Mouse (Mus musculus) C2C12 (cell line): ENCODE measurements around the gene Nudt14. TPM values are rescaled to one million over a fixed set of nuclear protein-coding genes. Genes with fewer than 3 reads are reported as not detected.

Source experiments
- H3K27me3 ChIP-seq: one replicate; pipeline ENCODE4 v1.6.1; 2011; ENCODE audit not compliant: control insufficient read depth, insufficient read depth, insufficient read length
- H3K36me3 ChIP-seq: one replicate; pipeline ENCODE4 v1.6.1; 2011; ENCODE audit not compliant: control insufficient read depth, insufficient read depth
- H3K4me3 ChIP-seq: one replicate; pipeline ENCODE4 v1.5.1; 2011; ENCODE audit warnings: mild to moderate bottlenecking, control low read depth; ENCODE audit not compliant: poor library complexity, insufficient read depth, severe bottlenecking
- H3K79me2 ChIP-seq: one replicate; pipeline ENCODE4 v1.6.1; 2011; ENCODE audit not compliant: control insufficient read depth, insufficient read depth
- H3K79me3 ChIP-seq: one replicate; pipeline ENCODE4 v1.6.1; 2011; ENCODE audit warnings: low read depth, control low read depth
- H3ac ChIP-seq: one replicate; pipeline ENCODE3; 2011; ENCODE audit warnings: low read depth; ENCODE audit not compliant: control insufficient read depth, insufficient read length
- CEBPB ChIP-seq: IDR thresholded peaks from one replicate; pipeline ENCODE4 v1.6.1; 2011; ENCODE audit warnings: low read depth, mild to moderate bottlenecking, control low read depth, moderate library complexity
- CTCF ChIP-seq: IDR thresholded peaks from one replicate; pipeline ENCODE4 v1.5.1; 2011; ENCODE audit not compliant: control insufficient read depth, insufficient read depth, insufficient read length
- FOSL1 ChIP-seq: IDR thresholded peaks from one replicate; pipeline ENCODE4 v1.8.0; 2011; ENCODE audit warnings: mild to moderate bottlenecking, low read length; ENCODE audit not compliant: poor library complexity, insufficient read depth, severe bottlenecking
- MAX ChIP-seq: IDR thresholded peaks from one replicate; pipeline ENCODE4 v1.6.1; 2011; ENCODE audit warnings: mild to moderate bottlenecking, control low read depth
- MYOD1 ChIP-seq: IDR thresholded peaks from one replicate; pipeline ENCODE4 v1.6.1; 2011; ENCODE audit warnings: low read depth; ENCODE audit not compliant: control insufficient read depth, insufficient read length
- MYOG ChIP-seq: IDR thresholded peaks from one replicate; pipeline ENCODE4 v1.6.1; 2011; ENCODE audit not compliant: control insufficient read depth, insufficient read length; ENCODE audit errors: extremely low read depth
- USF1 ChIP-seq: IDR thresholded peaks from one replicate; pipeline ENCODE4 v1.6.1; 2011; ENCODE audit warnings: low read depth, mild to moderate bottlenecking, control low read depth, moderate library complexity
- polyA plus RNA-seq: library from polyadenylated mRNA; unstranded; fragments of >200 nt; fragmentation: generic; extraction: Trizol; gene quantifications from one replicate; pipeline ENCODE4 v1.2.1, GENCODE M21; 2012; ENCODE audit warnings: missing spikeins

The Nudt14 gene
- polyA plus RNA-seq, 1 experiment: 77.7 TPM

- H3K79me2 ChIP-seq: peaks cover 9% of the 10 kb centered on the region
- no peaks in the 10 kb centered on the region for H3K79me3 ChIP-seq
- no peaks in the 10 kb centered on the region for H3K27me3 ChIP-seq
- H3K36me3 ChIP-seq: peaks cover 47% of the 10 kb centered on the region
- no peak for TF ChIP-seq FOSL1
- no peak for TF ChIP-seq MYOG
- TF ChIP-seq CTCF: no peak
- TF ChIP-seq MYOD1: no peak
- no peak overlapping the region for H3K4me3 ChIP-seq
- H3ac ChIP-seq: no peak overlapping the region
Observed at GRCm38 (mm10) chr12:112915587-112915986, 26.3 kb downstream of the Nudt14 start.

GRCm38 (mm10) chr12:112914527-112914926 lies 27.4 kb downstream of the Nudt14 start:
- no peak for TF ChIP-seq MYOD1
- TF ChIP-seq CTCF: no peak
- TF ChIP-seq MYOG: no peak
- TF ChIP-seq MAX: no peak
- no peak for TF ChIP-seq CEBPB
- no peak for TF ChIP-seq USF1
- TF ChIP-seq FOSL1: no peak
- no peaks in the 10 kb centered on the region for H3K79me2 ChIP-seq
- H3K4me3 ChIP-seq: no peak overlapping the region
- H3K36me3 ChIP-seq: peaks cover 53% of the 10 kb centered on the region
- H3K27me3 ChIP-seq: no peaks in the 10 kb centered on the region
- H3K79me3 ChIP-seq: no peaks in the 10 kb centered on the region
- no peak overlapping the region for H3ac ChIP-seq

GRCm38 (mm10) chr12:112912951-112913745 lies 28.8 kb downstream of the Nudt14 start:
- no peaks in the 10 kb centered on the region for H3K79me3 ChIP-seq
- H3K4me3 ChIP-seq: no peak overlapping the region
- TF ChIP-seq MAX (no peak), MYOD1 (no peak), MYOG (no peak), FOSL1 (no peak), CEBPB (no peak), CTCF (no peak)
- no peaks in the 10 kb centered on the region for H3K27me3 ChIP-seq
- no peaks in the 10 kb centered on the region for H3K79me2 ChIP-seq
- no peak overlapping the region for H3ac ChIP-seq
- peaks cover 65% of the 10 kb centered on the region for H3K36me3 ChIP-seq

GRCm38 (mm10) chr12:112911701-112912100 lies 30.2 kb downstream of the Nudt14 start:
- Histone ChIP-seq H3K36me3 (peaks cover 64% of the 10 kb centered on the region), H3K79me2 (no peaks in the 10 kb centered on the region), H3K79me3 (no peaks in the 10 kb centered on the region), H3K27me3 (no peaks in the 10 kb centered on the region), H3K4me3 (no peak overlapping the region), H3ac (no peak overlapping the region)
- TF ChIP-seq CEBPB: no peak
- no peak for TF ChIP-seq MYOD1
- no peak for TF ChIP-seq MAX
- no peak for TF ChIP-seq CTCF
- TF ChIP-seq MYOG: no peak
- TF ChIP-seq USF1: no peak
- no peak for TF ChIP-seq FOSL1

GRCm38 (mm10) chr12:112908991-112909390 lies 32.9 kb downstream of the Nudt14 start:
- no peak for TF ChIP-seq USF1
- no peak for TF ChIP-seq MYOD1
- no peak for TF ChIP-seq MAX
- TF ChIP-seq CEBPB: no peak
- TF ChIP-seq CTCF: no peak
- peaks cover 57% of the 10 kb centered on the region for H3K36me3 ChIP-seq
- H3K79me2 ChIP-seq: no peaks in the 10 kb centered on the region
- no peak overlapping the region for H3ac ChIP-seq
- H3K79me3 ChIP-seq: no peaks in the 10 kb centered on the region
- no peak overlapping the region for H3K4me3 ChIP-seq
- H3K27me3 ChIP-seq: no peaks in the 10 kb centered on the region

GRCm38 (mm10) chr12:112905001-112905400 lies 36.9 kb downstream of the Nudt14 start:
- Histone ChIP-seq H3K36me3 (peaks cover 28% of the 10 kb centered on the region), H3K79me3 (no peaks in the 10 kb centered on the region), H3K4me3 (no peak overlapping the region), H3K79me2 (no peaks in the 10 kb centered on the region), H3ac (no peak overlapping the region), H3K27me3 (no peaks in the 10 kb centered on the region)
- TF ChIP-seq CEBPB: no peak
- no peak for TF ChIP-seq CTCF
- no peak for TF ChIP-seq MAX
- TF ChIP-seq MYOD1: no peak
